Mouse (Mus musculus) thymus, adult 2 months (tissue): ENCODE measurements at regions not wholly inside any gene's neighbourhood (a gene's known extent, or its start where the extent isn't known, plus 50 kb on each side); places are given as distances from the start of the nearest gene placed in this dataset.

Experiments
- CTCF ChIP-seq: fragments of 200-500 bp; IDR thresholded peaks from 2 replicates; pipeline ENCODE4 v1.5.1; 2012; ENCODE audit warnings: mild to moderate bottlenecking, control low read depth, low read length, moderate library complexity, borderline replicate concordance; ENCODE audit not compliant: control insufficient read depth, poor library complexity, insufficient read depth; ENCODE audit errors: extremely low read depth
- POLR2A ChIP-seq: fragments of 200-500 bp; IDR thresholded peaks from 2 replicates; pipeline ENCODE4 v1.6.1; 2012; ENCODE audit warnings: mild to moderate bottlenecking, low read length, control low read depth, moderate library complexity; ENCODE audit not compliant: control insufficient read depth, poor library complexity, insufficient read depth; ENCODE audit errors: extremely low read depth

DNA sequence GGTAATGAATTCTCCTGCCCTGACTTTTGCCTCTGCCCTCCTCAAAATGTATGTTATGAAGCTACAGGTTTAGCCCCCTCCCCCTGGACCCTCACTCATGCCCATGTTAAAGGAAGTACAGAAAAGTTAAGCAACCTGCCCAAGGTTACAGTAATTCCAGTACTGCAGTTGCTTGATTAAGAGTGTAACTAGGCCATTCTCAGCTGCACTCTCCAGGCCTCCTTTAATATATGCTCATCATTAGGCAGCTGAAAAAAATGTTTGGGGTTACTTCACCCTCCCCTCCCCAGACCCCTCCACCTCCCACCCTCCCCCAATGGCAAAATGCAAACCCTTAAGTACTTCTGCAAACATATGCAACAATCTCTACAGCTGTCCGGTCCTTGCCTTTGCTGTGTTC is 101.6 kb upstream of the Spred1 start:
- TF ChIP-seq CTCF (no peak), POLR2A (no peak)
